Mouse (Mus musculus) CH12.LX (cell line): ENCODE results near the gene Swt1.
"Not testable (repeated sequence)": the region's sequence is repeated elsewhere in the genome, so short reads cannot be mapped to it uniquely, and the experiment has no call there.

Experiments
- CTCF ChIP-seq, 2 experiments: IDR thresholded peaks in 1 of 2; conservative IDR thresholded peaks in 1 of 2; 2 replicates each; pipeline ENCODE4 v1.5.1; 2011 to 2012; ENCODE audit warnings: low read depth in 2 of 2, low read length in 2 of 2, improper control_type of control experiment in 1 of 2, inconsistent platforms in 1 of 2, mild to moderate bottlenecking in 1 of 2, moderate library complexity in 1 of 2
- GABPA ChIP-seq: IDR thresholded peaks from 2 replicates; pipeline ENCODE4 v1.6.1; 2012; ENCODE audit warnings: low read depth, low read length, improper control_type of control experiment, inconsistent platforms; ENCODE audit not compliant: insufficient replicate concordance
- HCFC1 ChIP-seq: IDR thresholded peaks from 2 replicates; pipeline ENCODE4 v1.6.1; 2012; ENCODE audit warnings: low read depth, mild to moderate bottlenecking, inconsistent platforms, low read length, improper control_type of control experiment
- IRF4 ChIP-seq: IDR thresholded peaks from 2 replicates; pipeline ENCODE4 v1.6.1; 2014; ENCODE audit warnings: low read depth, mild to moderate bottlenecking, inconsistent platforms, low read length, improper control_type of control experiment
- NRF1 ChIP-seq: IDR thresholded peaks from 2 replicates; pipeline ENCODE4 v1.6.1; 2014; ENCODE audit warnings: low read depth, mild to moderate bottlenecking, inconsistent platforms, low read length, improper control_type of control experiment, moderate library complexity
- POLR2A ChIP-seq: IDR thresholded peaks from 2 replicates; pipeline ENCODE4 v1.6.1; 2011; ENCODE audit warnings: low read depth, mild to moderate bottlenecking, improper control_type of control experiment, low read length
- TCF12 ChIP-seq: IDR thresholded peaks from 2 replicates; pipeline ENCODE4 v1.6.1; 2014; ENCODE audit warnings: low read depth, mild to moderate bottlenecking, inconsistent platforms, low read length, improper control_type of control experiment
- USF1 ChIP-seq: IDR thresholded peaks from 2 replicates; pipeline ENCODE4 v1.6.1; 2014; ENCODE audit warnings: low read depth, mild to moderate bottlenecking, inconsistent platforms, low read length, improper control_type of control experiment
- ZC3H11A ChIP-seq: IDR thresholded peaks from 2 replicates; pipeline ENCODE4 v1.6.1; 2012; ENCODE audit warnings: low read depth, mild to moderate bottlenecking, inconsistent platforms, low read length, improper control_type of control experiment
- ZNF384 ChIP-seq: IDR thresholded peaks from 2 replicates; pipeline ENCODE4 v1.6.1; 2012; ENCODE audit warnings: low read depth, low read length, improper control_type of control experiment, inconsistent platforms

DNA sequence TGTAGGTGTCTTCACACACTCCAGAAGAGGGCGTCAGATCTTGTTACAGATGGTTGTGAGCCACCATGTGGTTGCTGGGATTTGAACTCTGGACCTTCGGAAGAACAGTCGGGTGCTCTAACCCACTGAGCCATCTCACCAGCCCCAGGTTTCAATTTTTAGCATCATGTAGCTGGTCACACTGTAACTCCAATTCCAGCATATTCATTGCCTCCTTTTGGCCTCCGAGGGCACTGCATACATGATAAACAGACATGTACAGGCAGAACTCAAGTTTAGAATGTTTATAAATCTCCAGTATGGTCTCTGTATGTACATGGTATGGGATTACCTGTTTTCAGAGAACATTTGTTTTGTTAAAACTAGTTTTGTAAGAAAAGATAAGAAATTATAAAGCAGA lies 80.0 kb downstream of the Swt1 start:
- TF ChIP-seq USF1, ZC3H11A, POLR2A, IRF4, GABPA, HCFC1, NRF1, ZNF384, TCF12: not testable (repeated sequence)
- peak in 1 of 2 experiments; percentile 45; a peak in 2 of 4 replicates for TF ChIP-seq CTCF (conservative IDR thresholded peaks at IDR 0.05 in 1 of 2, IDR thresholded peaks at IDR 0.05 in 1 of 2; ENCODE audit: low read depth in 2 of 2, low read length in 2 of 2)
